Mouse (Mus musculus) G1E (cell line): Measurements from ENCODE around the gene Rps19bp1. TPM values are rescaled to one million over a fixed set of nuclear protein-coding genes. Genes with fewer than 3 reads are reported as not detected.

Experiments
- ATAC-seq: 2 replicates; pipeline ENCODE4 v1.8.0; 2016; ENCODE audit warnings: mild to moderate bottlenecking; ENCODE audit not compliant: insufficient number of reproducible peaks, poor library complexity, low FRiP score, severe bottlenecking; ENCODE audit errors: extremely low read depth
- DNase-seq: peaks from one replicate; pipeline ENCODE4 v3.0.0; 2012; ENCODE audit warnings: low spot score
- H3K27me3 ChIP-seq: 2 replicates; pipeline ENCODE4 v1.6.1; 2012; ENCODE audit warnings: mild to moderate bottlenecking, low read length, inconsistent platforms; ENCODE audit not compliant: insufficient read depth
- H3K36me3 ChIP-seq: replicated peaks from 2 replicates; pipeline ENCODE3; 2012; ENCODE audit warnings: mild to moderate bottlenecking, inconsistent platforms
- H3K4me1 ChIP-seq: 2 replicates; pipeline ENCODE4 v1.6.1; 2012; ENCODE audit warnings: low read depth, low read length, inconsistent platforms, mixed read lengths; ENCODE audit not compliant: insufficient read depth
- H3K4me3 ChIP-seq: 2 replicates; pipeline ENCODE4 v1.5.1; 2012; ENCODE audit warnings: low read depth, mild to moderate bottlenecking, inconsistent platforms, low read length, moderate library complexity, mixed read lengths
- H3K9me3 ChIP-seq: replicated peaks from 2 replicates; pipeline ENCODE4 v1.6.1; 2012; ENCODE audit warnings: inconsistent platforms
- CTCF ChIP-seq: IDR thresholded peaks from 2 replicates; pipeline ENCODE4 v1.5.1; 2012; ENCODE audit warnings: low read depth, low read length, inconsistent platforms, mixed read lengths
- GATA1 ChIP-seq: IDR thresholded peaks from 2 replicates; pipeline ENCODE4 v1.6.1; 2012; ENCODE audit warnings: borderline replicate concordance, low read length, inconsistent platforms, mixed read lengths
- GATA2 ChIP-seq: IDR thresholded peaks from 2 replicates; pipeline ENCODE4 v1.6.1; 2012; ENCODE audit warnings: low read depth, low read length, inconsistent platforms, borderline replicate concordance
- POLR2AphosphoS5 ChIP-seq: IDR thresholded peaks from 2 replicates; pipeline ENCODE4 v1.6.1; 2012; ENCODE audit warnings: low read depth, low read length, inconsistent platforms; ENCODE audit not compliant: insufficient replicate concordance
- TAL1 ChIP-seq: conservative IDR thresholded peaks from 2 replicates; pipeline ENCODE4 v1.6.1; 2012; ENCODE audit warnings: low read depth, low read length, inconsistent platforms, mixed read lengths
- polyA plus RNA-seq: library from polyadenylated mRNA; stranded (reverse); fragments of >175 nt; gene quantifications from 2 replicates; pipeline ENCODE4 v1.2.3, GENCODE M21; 2012
- total RNA-seq, 2 experiments: library from RNA; stranded (forward) in 1 of 2; stranded (reverse) in 1 of 2; fragments of 200-1000 nt in 1 of 2; fragments of >200 nt in 1 of 2; fragmentation: Nextera tagmentation in 1 of 2; gene quantifications; 2 replicates each; pipeline ENCODE4 v1.2.3; 2014 to 2017

Rps19bp1 gene
- total and polyA plus RNA-seq, 3 experiments, result 25.9 to 67.2 (median 46.5) TPM

DNA sequence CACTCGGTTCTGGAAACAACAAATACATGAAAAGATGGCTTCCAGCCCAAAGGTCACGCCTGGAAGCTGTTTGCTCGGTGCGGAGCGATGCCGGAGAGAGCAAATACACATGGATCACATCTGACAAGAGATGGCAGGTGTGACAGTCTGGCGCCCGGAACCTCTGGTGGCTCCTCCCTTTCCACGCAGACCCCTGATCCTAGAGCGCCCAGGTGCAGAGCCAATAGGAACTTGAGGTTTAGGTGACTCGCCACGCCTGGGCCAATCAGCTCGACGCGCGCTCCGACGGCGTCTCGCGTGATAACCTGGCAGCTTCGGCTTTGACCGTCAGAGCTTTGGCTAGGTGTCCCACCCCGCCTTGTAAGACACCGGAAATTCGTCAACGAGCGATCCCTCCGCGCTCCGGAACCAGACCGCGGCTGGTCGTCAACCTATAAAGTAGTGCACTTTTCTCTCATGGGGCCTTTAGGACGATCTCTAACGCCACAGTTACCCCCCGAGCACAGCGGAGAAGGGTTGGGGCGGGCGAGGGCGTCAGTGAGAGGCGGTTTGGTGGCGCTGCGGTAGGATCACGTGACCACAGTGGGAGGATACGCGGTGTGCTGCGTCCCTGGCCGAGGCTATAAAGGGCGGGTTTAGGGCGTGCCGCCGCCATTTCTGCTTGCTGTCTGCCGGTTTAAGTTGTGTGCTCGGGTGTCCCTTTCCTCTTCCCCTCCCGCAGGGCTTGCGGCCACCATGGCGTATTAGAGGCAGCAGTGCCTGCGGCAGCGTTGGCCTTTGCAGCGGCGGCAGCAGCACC, 9.1 kb downstream of the Rps19bp1 start, which contains the start of gene Atf4:
Atf4 (plus strand) TSS at position 338 of the 799 bp plus-strand sequence.
- TF ChIP-seq POLR2AphosphoS5, result no peak
- TF ChIP-seq CTCF, result no peak
- TF ChIP-seq GATA1, result no peak
- no peak for TF ChIP-seq TAL1
- no peak for TF ChIP-seq GATA2
- peak within 1 kb of the TSS; percentile 75 for H3K4me3 ChIP-seq
- H3K4me1 ChIP-seq, result peaks cover 65% of the 10 kb centered on the region
- no peaks in the 10 kb centered on the region for H3K27me3 ChIP-seq
- H3K36me3 ChIP-seq, result peaks cover 97% of the 10 kb centered on the region
- peak; percentile 81 for DNase-seq
- no peak; the same call in 1 of the 2 replicates for ATAC-seq
- H3K9me3 ChIP-seq, result peaks cover 13% of the 10 kb centered on the region

DNA sequence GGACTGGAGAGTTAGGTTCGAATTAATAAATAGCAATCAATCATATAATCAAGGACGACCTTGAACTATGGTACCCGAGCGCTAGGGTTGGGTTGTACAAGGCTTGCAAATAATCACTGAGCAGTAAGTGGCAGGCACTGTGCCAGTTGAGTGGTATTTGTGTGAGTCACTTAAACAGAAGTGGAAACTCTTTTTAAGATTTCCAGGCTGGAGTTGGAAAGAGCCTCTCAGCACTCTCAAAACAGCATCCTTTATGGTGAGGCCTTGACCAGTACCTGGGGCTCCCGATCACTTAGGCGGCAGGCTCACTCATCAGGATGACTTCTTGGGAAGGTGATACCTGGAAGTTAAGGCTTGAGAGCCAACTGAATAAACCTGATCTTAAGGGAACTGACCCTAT, 9.9 kb downstream of the Rps19bp1 start:
- Histone ChIP-seq H3K4me3 (no peak overlapping the region), H3K36me3 (peaks cover 97% of the 10 kb centered on the region), H3K9me3 (peaks cover 13% of the 10 kb centered on the region), H3K27me3 (no peaks in the 10 kb centered on the region), H3K4me1 (peaks cover 67% of the 10 kb centered on the region)
- TF ChIP-seq GATA2 (no peak), CTCF (no peak), GATA1 (no peak), TAL1 (no peak)
- DNase-seq (no peak), ATAC-seq (no peak)

DNA sequence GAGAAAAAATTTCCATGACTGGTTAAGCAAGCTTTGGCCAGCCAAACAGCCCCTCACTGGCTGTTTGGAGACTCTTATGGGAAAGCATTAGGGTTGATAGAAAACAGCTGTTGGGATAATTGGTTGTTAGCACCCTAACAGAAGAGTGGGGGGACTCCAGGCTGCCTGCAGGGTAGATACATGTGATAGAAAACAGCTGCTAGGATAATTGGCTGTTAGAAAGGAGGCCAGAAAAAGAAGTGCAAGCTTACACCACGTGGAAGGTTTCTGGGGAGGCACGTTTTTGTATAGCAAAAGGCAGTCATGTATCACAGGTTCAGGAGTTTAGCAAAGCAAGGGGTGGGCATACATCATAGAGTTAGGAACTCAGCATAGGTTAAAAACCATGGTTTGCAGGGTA, 10.6 kb downstream of the Rps19bp1 start:
- Histone ChIP-seq H3K4me3 (no peak overlapping the region), H3K9me3 (peaks cover 13% of the 10 kb centered on the region), H3K4me1 (peaks cover 62% of the 10 kb centered on the region), H3K36me3 (peaks cover 97% of the 10 kb centered on the region), H3K27me3 (no peaks in the 10 kb centered on the region)
- no peak for DNase-seq
- TF ChIP-seq CTCF, result no peak
- no peak for TF ChIP-seq POLR2AphosphoS5
- no peak for TF ChIP-seq GATA2
- TF ChIP-seq GATA1, result no peak
- no peak for TF ChIP-seq TAL1
- no peak for ATAC-seq

DNA sequence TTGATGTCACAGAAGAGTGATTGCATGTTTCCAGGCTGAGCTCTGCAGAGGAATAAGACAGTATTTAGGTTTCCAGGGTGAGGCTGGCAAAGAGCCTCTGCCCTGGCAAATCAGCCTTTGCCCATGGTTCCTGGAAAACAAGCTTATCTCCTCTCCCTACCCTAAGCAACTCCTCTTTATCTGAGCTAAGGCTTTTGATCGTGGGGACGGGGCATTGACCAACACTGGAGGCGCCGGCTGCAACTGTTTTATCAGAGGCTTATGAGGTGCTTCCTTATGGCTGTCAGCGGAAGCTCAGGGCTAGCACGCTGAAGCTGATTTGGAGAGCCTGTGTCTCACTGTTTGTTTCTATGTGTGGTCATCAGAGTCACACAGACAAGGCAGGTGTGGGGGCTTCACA, 13.5 kb downstream of the Rps19bp1 start:
- peaks cover 50% of the 10 kb centered on the region for H3K4me1 ChIP-seq
- H3K9me3 ChIP-seq, result peaks cover 12% of the 10 kb centered on the region
- TF ChIP-seq GATA2, result no peak
- no peak for TF ChIP-seq GATA1
- no peak for TF ChIP-seq POLR2AphosphoS5
- TF ChIP-seq CTCF, result no peak
- no peak for TF ChIP-seq TAL1
- ATAC-seq, result 0 out of 2 replicates have a peak, but pooled peaks have one; percentile 15
- H3K4me3 ChIP-seq, result peak overlapping the region; percentile 5; the same call in 1 of the 2 replicates
- no peak for DNase-seq
- H3K27me3 ChIP-seq, result no peaks in the 10 kb centered on the region
- H3K36me3 ChIP-seq, result peaks cover 96% of the 10 kb centered on the region

DNA sequence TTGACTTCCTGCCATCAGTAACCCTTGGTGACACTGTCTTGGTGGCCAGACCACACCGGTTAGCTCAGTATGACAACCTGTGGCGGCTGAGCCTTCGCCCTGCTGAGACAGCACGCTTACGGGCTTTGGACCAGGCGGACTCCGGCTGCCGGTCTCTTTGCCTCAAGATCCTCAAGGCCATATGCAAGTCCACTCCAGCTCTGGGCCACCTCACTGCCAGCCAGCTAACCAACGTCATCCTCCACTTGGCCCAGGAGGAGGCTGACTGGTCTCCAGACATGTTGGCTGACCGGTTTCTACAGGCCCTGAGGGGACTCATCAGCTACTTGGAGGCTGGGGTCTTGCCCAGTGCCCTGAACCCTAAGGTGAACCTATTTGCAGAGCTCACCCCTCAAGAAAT, 14.4 kb downstream of the Rps19bp1 start:
- DNase-seq (no peak), ATAC-seq (no peak)
- H3K9me3 ChIP-seq, result peaks cover 3% of the 10 kb centered on the region
- peaks cover 43% of the 10 kb centered on the region for H3K4me1 ChIP-seq
- peak overlapping the region; percentile 31; the same call in 1 of the 2 replicates for H3K4me3 ChIP-seq
- no peaks in the 10 kb centered on the region for H3K27me3 ChIP-seq
- peaks cover 94% of the 10 kb centered on the region for H3K36me3 ChIP-seq
- TF ChIP-seq CTCF (no peak), POLR2AphosphoS5 (no peak), GATA2 (no peak), GATA1 (no peak), TAL1 (no peak)

DNA sequence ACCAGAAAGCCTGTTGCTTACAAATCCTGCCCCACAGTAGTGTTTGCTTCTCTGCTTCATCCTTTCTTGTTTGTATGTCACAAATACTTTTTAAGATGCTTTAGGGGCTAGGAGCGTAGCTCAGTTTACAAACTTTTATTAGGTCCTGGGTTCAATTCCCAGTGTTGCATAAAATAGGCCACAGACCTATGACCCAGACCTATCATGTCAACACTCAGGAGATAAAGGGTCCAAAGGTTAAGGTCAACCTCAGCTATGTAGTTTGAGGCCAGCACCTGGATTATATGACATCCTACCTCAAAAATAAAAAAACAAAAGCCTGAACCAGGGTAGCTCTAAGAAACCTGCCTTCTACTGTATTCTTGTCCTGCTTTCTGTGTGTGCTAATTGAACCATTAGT, 15.5 kb downstream of the Rps19bp1 start:
- TF ChIP-seq GATA2 (no peak), TAL1 (no peak), CTCF (no peak), GATA1 (no peak), POLR2AphosphoS5 (no peak)
- H3K36me3 ChIP-seq, result peaks cover 94% of the 10 kb centered on the region
- H3K4me1 ChIP-seq, result peaks cover 40% of the 10 kb centered on the region
- ATAC-seq, result no peak
- DNase-seq, result no peak
- H3K27me3 ChIP-seq, result no peaks in the 10 kb centered on the region
- H3K9me3 ChIP-seq, result no peaks in the 10 kb centered on the region
- H3K4me3 ChIP-seq, result no peak overlapping the region
